Mouse (Mus musculus): ENCODE measurements around the gene Dytn.

Gene Dytn

DNA sequence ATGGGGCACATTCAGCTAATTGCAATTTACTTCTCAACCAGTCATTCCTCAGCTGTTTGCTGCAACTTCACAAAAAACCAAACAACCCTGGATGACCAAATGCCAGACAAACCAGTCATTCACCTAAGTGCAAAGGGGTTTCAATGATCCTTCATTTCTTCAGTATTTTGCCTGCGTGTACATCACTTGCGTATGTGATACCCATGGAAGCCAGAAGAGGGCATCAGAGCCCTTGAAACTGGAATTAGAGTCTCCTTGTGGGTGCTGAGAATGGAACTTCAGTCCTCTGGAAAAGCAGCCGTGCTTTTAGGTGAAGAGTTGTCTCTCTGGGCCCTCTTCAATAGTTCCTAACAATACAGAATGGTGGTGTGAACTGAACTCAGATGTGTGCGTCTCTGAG is 77.1 kb downstream of the Dytn start:
- ChIA-PET CTCF (no interaction called here), POLR2A (no interaction called here)

DNA sequence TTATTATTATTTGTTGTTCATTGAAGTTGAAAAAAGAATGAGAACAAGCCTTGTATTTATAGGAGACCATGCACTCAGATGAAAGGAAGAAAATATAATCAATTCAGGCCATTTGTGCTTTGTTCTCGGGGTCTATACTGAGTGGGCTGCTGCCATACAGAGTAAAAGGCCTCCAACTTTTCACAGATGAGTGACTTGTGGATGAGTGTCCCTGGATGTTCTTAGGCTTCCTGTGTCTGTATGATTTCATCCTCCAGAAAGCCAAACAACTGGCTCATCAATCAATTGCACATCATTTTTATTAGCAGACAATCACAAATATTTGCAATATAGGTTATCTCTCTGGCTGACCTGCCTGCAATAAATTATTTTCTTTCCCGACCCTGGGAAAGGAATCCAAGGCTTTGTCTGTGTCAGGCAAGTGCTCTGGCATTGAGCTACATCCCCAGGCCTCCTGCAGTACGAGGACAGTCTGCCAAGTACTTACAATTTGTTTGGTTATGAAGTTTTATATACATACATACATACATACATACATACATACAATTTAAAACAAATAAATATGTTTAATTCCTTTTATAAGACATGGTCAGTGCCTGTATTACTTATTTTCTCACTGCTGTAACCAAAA is 82.7 kb downstream of the Dytn start:
- POLR2A ChIA-PET = no interaction called here
- CTCF ChIA-PET = no interaction called here

DNA sequence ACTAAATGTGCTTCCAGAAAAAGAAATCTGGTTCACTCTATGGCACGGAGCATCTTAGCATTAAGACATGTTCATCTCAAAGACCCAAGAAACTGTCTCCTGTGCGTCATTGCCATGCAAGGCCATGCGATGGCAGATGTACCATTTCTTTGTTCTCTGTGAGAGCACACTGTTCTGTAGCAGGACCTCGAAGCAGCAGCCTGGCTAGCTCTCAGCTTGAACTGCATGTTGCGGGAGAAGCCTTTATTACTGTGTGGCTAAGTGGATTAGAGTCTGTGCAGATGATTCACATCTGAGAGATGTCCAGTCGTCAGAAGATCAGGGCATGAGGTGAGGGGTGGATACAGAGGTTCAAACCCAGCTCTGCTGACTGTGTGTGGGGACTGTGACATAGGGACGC is 99.9 kb downstream of the Dytn start:
- CTCF ChIA-PET = no interaction called here
- POLR2A ChIA-PET = interaction anchor here in 2 of 4 experiments (0.7 to 1.4 kb wide), 4 partner anchors 12 to 250 kb away, joined by 3 to 6 read pairs (median 3); no protein-coding TSS in a partner anchor

DNA sequence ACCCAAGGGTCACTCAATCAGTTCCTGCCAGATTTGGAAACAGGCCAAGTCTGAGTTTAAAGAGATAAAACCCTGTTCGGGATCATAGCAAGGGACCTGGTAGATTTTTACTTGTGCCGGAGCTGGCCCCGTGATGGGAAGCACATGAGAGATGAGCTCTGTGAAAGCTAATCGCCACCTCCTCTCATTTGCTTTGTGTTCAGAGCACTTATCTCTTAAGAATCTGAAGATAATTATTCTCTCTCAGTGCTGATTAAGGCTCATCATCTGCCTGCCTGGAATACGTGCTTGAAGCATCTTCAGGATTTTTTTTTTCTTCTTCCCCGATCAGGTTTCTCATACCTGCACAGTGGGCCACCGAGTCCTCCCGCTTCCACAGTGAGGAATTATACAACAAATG is 107.6 kb downstream of the Dytn start:
- ChIA-PET POLR2A (no interaction called here), CTCF (no interaction called here)

DNA sequence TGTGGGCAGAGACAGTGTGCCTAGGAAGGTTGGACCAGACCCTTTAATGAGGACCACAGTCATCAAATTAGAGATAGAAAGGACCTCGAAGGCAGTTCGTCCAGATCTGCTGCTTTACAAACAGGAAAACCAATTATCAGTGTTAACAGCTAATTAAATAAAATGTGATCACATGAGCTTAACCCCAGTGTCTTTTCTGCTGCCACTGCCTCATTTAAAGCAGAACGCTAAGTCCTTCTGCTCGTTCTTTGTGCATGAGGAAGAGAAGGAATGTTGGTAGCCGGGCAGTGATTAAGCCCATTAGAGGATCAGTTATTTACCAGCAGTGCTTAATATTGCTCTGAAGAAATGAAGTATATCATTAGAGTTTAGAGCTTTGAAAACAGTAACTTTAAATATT is 109.9 kb downstream of the Dytn start:
- ChIA-PET CTCF (no interaction called here), POLR2A (no interaction called here)

DNA sequence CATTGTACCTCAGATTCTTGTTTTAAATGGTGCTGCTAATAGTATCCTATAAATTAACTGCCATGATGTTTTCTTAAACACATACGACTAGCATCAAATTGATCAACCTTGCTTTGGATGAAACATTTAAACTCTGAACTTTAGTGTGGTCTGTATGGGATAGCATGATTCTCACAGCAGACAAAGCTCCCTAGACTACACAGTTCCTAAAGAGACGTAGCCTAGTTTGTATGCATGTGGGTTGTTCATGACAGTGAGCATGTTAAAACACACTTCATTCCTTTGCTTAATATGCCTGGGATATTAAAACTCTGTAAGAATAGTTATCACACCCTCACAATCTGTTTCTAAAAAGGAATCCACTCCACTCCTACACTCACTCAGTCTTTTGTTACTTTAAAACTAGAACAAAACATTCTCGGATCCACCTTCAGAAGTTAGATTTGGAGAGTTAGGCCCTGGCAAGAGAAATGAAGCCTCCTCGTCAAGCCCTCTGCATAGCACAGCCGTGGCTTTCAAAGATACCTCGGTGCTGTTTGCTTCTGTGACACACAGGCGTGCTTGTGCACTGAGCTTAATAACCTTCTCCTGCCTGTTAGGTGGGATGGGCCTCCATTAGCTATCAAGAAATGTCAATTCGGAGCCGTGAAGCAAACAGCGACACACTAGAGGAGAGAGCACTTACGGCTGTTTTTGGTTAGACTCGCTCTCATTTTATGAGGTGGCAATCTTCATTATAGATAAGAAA is 112.7 kb downstream of the Dytn start:
- ChIA-PET POLR2A (interaction anchor here in 1 of 4 experiments (0.7 kb wide), 1 partner anchor 196 kb away, joined by 3 read pairs; no protein-coding TSS in a partner anchor), CTCF (no interaction called here)

DNA sequence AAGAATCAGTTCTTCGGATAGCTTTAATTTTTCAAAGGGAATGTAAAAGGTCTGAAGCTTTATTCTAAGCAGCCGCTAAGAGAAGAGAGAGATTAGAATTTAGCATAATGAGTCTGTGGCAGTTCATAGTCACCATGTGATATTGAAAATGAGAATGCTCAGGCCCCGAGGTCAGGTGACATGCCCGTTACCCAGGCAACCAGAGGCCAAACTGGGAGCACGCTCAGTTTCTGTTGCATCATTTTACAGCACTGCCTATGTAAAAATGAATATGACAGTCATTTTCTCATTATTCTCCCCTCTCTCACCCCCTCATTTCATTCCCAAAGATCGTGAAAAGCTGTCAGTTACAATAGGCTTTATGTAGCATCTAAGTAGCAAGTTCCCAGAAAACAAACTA is 113.3 kb downstream of the Dytn start:
- POLR2A ChIA-PET = no interaction called here
- CTCF ChIA-PET = no interaction called here

Measured in embryonic stem cell, embryonic (primary cell).